Mouse (Mus musculus): ENCODE results near the gene Kcne1.

Kcne1 gene

DNA sequence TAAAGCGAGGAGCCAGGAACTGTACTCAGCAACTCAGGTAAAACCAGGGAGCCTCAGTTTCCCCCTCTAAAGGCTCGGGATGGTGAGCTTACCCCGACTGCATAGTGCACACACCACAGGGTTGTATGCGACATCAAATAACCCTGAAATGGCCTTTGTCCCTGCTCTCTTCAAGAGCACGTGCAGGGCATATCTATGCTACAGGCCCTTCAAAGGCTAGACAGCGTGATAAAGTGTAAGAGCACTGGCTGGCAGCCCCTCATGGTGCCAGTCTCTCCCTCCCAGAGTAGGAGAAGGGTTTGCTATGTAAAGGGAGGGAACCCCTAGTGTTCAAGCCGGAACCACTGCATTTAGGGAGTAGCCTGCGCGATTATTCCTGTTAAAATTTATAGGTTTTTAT is 2.2 kb downstream of the Kcne1 start:
- DNase-seq (ENCODE audit: low spot score in 2 of 2): no peak

DNA sequence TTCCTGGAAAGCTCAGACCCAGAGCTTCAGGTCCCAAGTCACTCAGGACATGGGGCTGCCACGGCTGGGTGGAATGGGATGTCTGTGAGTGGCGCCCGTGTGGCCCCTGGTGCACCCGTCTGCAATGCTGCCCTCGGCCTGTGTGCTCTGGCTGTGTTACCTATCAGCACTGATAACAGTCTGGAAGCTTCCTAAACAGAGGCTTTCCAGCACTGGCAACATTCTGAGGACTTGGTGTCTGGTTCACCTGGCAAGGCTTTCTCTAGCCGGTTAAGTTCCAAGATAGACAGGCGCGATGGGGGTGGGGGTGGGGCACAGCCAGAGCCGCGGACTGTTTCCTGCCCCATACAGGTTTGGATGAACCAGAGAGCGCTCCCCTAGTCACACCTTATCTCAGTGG is 3.3 kb downstream of the Kcne1 start:
- DNase-seq (ENCODE audit: low spot score in 2 of 2): no peak

DNA sequence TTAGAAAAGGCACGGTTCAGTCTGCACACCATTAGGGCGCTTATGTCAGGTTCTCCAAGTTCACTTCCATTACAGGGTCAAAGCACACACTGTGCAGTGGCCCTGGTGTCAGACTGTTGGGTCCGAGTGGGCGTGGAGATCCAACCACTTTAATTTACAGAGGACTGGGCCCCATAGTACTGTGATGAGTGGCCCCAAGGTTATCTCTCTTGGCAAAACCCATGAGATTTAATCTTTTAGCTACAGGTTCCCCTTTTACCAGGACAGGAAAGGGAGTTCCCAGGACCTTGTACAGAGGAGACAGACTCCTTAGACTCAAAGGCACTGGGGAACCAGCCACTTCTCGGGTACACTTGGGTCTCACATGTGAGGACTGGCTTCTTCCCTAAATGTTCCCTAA is 3.9 kb downstream of the Kcne1 start:
- DNase-seq (ENCODE audit: low spot score in 2 of 2): no peak

DNA sequence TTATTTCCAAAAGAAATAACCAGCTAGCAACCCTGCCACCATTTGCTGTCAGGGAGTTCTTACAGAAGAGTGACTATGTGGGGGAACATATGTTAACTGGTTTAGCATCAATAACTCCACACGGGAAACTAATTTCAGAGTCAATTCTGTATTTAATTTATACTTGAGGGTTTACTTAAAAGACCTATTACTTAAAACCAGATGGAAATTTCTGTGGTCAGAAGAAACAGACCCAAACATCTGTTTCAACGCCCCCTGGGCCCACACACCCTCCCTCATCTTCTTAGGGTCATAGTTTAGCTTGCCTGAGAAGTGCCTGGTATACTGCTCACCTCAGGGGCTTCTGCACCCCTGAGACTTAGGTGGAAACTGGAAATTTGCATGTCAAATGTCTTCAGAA is 5.4 kb downstream of the Kcne1 start:
- no peak for DNase-seq (ENCODE audit: low spot score in 2 of 2)

DNA sequence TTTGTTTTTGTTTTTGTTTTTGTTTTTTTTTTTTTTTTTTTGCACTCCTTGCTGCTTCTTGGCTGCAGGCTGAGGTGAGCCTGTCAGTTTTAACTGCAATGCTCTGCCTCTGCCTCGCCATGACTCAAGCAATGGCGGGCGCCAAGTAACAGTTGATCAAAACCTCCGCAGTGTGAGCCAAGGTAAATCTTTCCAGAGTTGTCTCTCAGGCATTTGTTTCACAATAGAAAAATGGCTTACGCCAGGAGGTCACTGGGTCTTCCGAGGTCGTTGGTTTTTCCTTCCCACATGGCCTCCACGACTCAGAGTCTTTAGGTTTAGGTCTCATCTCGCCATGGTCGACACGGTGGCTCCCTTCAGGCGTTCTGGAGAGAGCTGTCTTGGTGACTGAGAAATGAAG is 6.0 kb downstream of the Kcne1 start:
- no peak for DNase-seq (ENCODE audit: low spot score in 2 of 2)

DNA sequence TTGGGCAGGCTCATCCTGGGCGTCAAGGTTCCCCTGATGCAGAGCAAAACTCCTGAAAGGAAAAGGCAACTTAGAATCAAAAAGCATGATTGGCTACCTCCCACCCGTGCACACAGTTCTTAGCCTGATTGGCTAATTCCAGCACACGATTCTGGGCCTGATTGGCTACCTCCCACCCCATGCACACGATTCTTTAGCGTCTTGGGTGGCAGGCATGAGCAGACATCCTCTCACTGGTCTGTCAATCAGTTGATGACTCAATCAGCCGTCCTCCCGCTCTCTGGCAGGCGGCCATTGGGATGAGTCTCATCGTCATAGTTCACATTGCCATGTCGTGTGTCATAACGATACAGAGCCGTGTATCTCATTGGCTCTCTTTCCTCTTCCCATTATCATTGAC is 10.3 kb downstream of the Kcne1 start:
- DNase-seq (ENCODE audit: low spot score in 2 of 2): no peak

DNA sequence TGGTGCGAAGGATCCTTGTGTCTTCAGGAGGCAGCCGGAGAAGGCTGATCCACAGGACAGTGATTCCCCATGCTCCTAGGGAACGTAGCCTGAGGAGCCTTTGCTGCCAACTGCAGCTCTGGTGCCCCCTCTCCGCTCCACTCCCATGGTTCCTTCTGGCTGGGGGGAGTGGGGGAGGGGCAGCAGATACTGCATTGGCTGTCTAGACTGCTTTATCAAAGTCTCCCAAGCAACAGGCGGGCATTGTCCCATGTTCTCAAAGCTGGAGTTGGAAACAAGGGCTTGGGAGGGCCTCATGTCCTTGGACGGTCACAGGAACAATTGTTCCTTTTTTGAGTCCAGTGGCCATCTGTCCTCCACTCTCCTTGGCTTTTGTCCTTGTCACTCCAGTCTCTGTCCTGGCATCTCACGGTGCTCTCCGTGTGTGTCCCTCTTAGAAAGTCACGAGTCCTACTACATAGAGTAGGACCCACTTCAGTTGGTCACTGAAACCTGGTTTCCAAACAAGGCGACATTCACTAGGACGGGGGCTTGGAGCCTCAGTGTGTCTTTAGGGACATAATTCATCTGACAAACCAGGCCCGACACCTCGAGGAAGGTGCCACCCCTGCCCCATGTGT is 12.9 kb downstream of the Kcne1 start:
- DNase-seq (ENCODE audit: low spot score in 2 of 2): no peak

DNA sequence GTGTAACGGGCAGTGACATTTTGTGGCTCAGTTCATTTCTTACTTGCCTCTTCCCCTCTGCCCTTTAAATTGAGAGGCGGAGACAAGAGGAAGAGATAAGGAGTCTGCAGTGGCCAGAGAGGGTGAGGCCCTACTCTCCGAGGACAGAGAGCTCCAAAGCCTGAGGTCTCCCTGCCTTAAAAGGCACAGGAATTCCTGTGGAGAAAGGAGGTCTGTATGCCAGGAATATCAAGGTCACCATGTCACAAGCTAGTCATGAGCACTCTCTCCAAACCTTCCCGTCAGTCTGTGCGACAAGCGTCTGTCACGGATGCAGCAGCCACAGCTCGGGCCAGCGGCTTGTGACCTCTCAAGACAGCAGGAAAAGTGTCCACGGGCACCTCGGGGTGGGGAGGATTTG is 14.1 kb downstream of the Kcne1 start:
- no peak for DNase-seq (ENCODE audit: low spot score in 2 of 2)

DNA sequence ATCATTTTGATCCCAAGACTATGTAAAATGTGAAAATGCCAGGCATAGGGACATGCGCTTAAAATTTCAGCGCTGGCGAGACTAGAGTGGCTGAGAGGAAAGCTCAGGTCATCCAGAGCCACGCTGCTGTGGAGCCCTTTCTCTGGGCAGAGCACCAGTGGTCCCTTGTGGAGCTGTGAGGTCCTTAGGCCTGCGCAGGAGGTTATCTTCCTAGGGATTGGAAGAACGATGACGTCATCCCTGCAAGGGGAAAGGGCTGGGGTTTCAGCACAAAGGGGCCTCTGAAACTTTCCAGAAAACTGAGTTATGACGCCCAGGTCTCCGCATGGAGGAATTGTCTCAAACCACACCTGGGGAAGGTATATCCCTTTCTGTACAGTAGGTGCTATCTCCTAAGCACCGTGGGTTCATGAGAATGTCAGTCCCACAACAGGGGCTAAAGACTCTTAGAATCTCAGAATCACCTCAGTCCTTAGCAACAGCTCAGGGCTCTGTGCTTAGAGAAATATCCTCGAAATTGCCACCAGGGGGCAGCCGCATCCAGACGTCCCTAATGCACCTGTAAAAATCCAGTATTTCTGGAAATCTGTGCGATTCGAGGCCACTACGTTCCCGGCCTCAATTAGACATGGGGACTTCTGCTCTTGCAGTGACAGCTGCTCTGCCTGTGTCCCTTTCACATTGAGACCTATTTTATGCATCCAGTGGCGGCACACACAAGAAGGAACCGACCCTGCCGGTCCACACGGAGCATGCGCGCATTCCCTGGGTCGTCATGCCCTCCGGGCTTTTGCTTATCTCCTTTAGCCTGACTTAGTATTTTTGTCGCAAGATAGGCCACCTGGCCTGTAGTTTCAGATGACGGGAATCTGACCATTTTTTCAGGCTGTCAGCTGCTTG is 18.4 kb downstream of the Kcne1 start:
- DNase-seq (ENCODE audit: low spot score in 2 of 2): peak; percentile 9 to 29

DNA sequence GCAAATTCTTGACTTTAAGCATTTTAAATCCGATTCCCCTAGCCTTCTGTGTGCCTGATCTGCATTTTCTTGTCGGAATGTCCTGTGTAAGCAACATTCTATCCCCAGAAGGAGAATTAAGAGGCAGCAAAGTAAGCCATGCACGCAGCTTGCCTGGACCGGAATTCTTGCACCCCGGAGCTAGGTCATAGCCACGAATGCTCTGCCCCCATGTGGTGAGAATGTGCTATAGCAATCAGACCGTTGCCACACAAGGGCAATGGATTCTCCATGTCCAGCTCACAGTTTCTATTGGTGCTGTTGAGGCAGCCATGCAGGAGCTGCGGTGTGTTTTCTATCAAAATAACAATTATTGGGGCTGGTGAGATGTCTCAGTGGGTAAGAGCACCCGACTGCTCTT is 23.0 kb downstream of the Kcne1 start:
- peak; percentile 19 to 28 for DNase-seq (ENCODE audit: low spot score in 2 of 2)

DNA sequence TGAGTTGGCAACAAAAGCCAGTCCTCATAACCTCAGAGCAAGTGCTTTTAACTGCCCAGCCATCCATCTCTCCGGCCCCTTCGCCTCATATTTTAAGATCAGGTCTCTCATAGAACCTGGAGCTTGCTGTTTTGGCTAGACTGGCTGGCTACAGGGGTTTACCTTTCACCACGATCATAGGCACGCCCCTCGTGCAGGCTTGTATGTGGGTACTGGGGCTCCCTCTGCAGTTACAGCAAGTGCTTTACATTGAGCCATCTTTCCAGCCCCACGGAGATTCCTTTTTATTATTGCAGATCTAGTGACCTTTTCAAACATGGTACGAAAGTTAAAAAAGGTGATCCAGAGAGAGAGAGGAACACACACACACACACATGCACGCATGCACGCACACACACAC is 24.7 kb downstream of the Kcne1 start:
- DNase-seq (ENCODE audit: low spot score in 2 of 2): no peak

DNA sequence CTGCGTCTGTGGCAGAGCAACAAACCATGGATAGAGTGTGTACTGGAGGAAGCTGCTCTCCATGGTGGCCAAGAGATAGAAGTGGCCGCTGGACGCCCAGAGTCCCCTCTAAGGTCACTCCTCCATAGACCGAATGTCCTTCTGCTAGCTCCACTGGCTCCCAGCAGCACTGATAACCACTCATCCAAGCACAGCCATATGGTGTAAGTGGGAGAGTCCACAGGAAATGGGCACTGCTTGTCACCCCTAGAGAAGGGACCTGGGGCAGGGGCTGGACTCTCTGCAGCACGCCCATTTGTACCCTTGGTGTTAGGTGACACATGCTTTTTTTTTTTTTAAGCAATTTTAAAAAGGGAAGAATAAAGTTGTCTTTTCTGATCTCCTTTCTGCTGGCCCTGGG is 28.3 kb downstream of the Kcne1 start:
- no peak for DNase-seq (ENCODE audit: low spot score in 2 of 2)

DNA sequence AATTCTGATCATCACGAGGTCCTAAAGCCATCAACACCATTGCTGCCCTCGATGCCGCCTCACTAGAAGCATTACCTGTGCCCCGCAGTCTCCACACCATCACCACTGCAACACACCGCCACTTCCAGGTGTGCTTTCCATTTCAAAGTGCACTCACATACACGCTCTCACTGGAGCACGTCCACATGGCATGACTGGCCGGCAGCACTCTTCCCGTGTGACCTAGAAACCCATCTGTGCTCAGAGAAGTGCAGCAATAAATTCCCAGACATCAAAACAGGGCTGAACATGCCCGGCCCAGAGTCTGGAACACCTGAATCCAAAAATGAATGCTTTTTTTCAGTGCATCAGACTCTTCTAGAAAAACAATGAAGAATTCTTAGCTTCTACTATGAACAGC is 31.4 kb downstream of the Kcne1 start:
- no peak for DNase-seq (ENCODE audit: low spot score in 2 of 2)

DNA sequence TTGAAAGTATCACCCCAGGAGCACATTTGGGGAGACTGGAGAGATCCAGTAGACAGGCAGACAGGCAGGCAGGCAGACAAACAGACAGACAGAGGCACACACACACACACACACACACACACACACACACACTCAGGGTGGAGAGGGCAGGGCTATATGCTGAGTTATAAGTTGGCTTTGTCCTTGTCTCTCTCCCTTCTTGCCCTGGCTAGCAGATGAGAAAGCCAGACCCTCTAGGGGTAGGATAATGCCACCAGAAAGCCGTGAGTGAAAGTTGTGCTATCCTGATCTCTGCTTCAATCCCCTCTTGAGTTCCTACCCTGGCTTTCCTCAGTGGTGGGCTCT is 34.2 kb downstream of the Kcne1 start:
- no peak for DNase-seq (ENCODE audit: low spot score in 2 of 2)

DNA sequence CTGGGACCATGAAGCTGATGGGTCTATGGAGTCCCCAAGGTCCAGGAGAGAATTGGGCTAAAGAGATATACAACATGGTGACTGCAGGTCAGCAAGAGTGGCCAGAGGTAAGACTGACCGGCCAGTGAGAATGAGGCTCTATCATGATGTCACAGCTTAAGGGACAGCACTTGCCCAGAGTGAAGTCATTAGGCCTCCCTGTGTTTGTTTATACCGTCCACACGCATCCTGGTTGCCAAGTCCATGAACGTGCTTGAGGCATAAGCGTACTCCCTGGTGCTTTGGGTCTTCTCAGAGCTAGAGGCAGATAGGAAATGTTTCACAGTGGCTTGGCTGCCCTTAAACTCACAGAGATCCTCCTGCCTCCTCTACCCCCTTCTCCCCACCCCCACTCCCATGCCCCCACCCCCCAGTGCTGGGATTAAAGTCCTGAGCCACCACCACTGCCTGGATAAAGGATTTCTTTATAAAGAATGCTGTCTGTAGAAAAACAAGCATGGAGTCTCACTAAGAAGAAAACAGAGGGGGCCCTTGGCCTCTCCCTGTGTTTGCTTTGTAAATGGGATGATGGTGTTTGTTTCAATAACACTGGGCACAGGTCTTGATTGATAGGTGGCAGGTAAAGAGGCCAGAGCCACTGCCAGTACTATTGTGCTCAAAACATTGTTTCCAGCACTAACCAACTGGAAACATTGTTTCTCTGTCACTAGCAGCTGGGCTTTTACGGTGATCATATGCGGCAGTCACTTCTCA is 34.8 kb downstream of the Kcne1 start:
- no peak for DNase-seq (ENCODE audit: low spot score in 2 of 2)

DNA sequence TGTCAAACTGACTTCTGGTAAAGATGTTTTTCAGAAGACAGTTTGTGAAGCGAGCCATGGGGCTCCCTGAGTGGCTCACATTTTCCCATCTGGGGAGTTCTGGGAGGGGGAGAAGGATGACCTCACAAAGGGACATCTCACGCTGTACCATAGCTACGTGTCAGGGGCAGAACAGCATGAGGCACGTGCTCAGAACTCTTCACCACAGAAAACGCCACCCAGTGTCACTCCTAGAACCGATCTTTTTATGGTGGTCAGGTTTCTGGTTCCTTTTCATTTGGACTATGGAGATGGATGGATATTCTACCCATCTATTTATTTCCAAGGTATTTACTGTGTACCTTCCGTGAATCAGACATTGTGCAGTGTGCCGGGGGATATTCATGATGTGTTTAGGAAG is 37.9 kb downstream of the Kcne1 start, which contains the start of gene Fam243:
Fam243 (minus strand) TSS at position 101 of the 400 bp plus-strand sequence.
- DNase-seq (ENCODE audit: low spot score in 2 of 2): no peak

DNA sequence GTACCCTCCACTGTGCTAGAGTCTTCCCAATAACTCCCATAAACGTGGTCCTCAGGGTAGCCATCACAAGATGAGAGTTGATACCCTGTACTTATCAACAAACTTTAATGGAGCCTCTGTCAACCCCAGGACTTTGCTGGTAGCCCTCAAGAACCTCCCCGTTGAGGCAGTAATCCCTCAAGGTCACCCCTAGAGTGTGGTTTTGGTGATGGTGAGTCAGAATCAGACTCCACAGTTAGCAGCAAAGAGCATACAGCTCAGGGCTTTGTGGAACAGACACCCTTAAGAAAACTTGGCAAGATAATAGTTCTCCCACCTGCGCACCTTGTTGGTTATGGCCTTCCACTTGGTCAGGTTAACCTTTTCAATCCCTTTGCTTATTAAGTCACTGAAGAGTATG is 38.9 kb downstream of the Kcne1 start:
- DNase-seq (ENCODE audit: low spot score in 2 of 2): no peak

DNA sequence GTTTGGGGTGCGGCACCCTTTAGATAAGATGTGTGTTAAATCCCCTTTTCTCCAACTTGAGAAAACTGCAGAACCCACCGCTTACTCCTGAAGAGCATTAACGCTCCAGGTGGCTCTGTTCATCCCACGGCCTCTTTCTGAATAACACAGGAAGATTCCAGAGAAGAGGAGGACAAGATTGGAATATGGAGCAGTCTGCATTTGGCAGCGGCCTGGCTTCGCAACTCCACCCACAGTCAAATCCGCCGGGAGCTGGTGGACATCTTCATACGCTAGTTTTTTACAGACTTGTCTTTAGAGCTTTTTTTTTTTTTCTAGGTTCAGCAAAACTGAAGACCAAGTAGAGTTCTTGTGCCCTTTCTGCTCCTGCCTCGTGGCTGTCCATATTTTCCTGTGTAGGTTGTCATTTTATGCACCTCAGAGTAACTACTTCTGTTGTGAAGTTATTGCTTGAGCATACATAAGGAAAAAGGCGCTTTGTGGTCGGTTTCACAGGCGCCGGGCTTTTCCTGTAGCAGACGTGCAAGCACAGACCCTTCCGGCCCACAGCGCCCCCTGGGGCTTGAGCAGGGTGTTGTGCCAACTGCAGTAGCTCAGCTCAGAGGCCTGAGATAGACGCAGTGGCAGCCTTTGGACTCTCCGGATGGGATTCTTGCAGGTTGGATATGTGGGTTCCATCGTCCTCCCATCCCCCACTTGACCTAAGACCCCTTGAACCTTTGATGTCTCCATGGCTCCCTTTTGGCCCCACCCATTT is 39.7 kb downstream of the Kcne1 start:
- DNase-seq (ENCODE audit: low spot score in 2 of 2): peak; percentile 54 to 63

DNA sequence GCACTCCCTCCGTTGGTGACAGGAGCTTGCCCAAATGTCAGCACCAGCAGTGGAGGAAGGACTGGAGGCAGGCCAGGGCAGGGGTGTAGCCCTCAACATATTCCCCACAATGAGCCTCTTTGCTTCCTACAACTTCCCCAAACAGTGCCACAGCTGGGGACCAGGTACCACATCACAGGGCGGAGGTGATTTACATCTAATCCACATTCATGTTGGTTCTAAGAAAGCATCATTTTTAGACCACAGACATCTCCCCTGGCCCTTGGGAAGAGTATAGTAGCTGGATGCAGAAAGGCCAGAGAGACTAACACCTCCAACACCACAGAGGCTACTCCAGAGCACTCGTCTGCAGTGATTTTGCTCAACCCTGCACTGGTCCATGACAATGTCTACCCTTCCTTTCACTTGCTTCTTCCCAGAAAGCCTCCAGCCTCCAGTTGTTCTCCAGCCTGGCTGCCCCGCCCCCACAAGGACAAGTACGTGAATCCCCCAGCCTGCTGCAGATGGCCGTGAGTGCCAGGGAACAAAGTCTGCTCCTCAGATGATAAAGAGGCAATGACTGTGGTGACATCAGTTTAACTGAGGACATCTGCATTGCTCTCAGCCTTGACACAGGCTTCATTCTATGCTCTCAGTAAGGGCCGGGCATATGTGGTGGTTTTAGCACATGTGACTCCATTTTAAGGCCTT is 43.1 kb downstream of the Kcne1 start:
- DNase-seq (ENCODE audit: low spot score in 2 of 2): no peak

DNA sequence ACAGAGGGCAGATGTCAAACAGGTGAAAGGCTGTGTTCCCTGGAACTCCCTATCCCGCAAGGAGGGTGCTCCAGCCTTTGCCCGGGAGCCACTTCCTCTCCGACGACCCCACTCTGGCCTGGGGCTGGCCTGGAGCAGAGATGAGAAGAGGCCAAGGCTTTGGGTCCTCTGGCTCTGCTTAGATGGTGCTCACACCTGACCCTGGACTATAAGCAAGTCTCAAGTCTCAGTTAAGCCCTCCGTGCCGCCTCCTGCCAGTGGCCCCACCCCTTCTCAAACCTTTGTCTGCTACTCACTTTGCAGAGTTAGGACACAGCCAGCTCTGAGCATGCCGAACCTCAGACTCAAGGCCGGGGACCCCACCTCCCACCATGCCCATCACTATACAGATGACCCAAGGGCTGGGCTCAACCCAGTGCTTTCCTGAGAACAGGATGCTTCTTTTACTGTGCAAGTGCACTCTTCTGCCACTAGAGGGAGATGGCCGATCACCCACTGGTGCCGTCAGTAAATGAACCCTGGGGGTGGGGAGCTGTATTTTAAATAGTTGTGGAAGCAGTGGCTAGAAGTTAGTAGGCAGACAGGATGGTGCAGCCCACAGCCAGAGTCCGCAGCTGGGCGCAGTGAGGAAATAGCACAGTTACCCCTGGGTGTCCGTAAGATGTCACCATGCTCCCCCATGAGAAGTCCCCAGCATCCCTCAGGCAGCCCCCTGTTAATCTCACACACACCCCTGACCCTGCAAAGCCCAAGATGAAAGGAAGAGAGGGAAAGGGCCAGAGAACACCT is 45.1 kb downstream of the Kcne1 start:
- DNase-seq (ENCODE audit: low spot score in 2 of 2): peak in 1 of 2 experiments; percentile 27

DNA sequence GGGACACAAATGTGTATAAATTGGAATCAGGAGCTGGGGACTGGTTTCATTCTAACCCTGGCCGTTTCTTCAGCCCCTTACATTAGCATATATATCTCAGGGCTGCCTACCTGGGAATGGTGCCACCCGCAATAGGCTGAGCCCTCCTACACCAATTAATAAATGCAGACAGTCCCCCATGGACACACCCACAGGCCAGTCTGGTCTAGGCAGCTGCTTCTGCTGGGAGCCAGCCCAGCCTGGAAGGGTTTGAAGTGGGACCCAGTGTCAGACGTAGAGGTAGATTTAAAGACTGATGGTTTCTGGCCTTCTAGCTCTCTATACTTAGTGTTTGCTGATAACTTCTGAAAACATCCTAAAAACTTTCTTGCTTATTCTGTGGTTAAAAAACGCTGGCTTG is 50.1 kb downstream of the Kcne1 start:
- no peak for DNase-seq (ENCODE audit: low spot score in 2 of 2)

All from spleen, postnatal 36 days (tissue).